Mouse (Mus musculus): Measurements from ENCODE around the gene Sema7a. TPM values are rescaled to one million over a fixed set of nuclear protein-coding genes. Genes with fewer than 3 reads are reported as not detected.
A peak's percentile ranks its signal among the peaks of the same experiment; 100 is the strongest.

The Sema7a gene
- total and polyA plus RNA-seq, 2 experiments: 0.09 to 0.53 TPM

DNA sequence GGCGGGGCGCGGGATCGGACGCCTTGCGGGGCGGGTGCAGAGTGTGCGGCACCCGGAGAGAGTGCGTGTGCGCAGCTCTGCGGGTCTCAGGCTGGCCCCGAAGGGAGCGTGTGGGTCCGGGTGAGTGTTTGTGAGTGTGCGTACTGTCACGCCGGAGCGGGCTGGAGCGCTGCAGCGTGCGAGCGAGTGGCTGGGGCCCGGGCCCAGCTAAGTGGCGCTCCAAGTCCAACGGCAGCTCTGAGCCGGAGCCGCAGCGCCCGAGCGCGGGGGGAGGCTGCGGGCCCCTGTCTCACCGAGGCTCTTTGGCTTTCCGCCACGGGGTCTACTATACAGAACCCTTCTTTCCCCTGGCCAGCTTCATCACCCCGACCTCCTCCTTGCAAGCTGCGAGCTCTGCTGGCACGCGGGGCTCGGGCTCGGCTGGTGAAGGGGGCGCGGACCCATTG lies 460 bp downstream of the Sema7a start:
- Histone ChIP-seq H3K36me3 (ENCODE audit: control insufficient read depth, insufficient read depth, low read length) (no peaks in the 10 kb centered on the region), H3K4me3 (ENCODE audit: insufficient read depth, low read depth, low read length) (peak overlapping the region; percentile 65), H3K9ac (ENCODE audit: low read depth, low read length) (peak overlapping the region; percentile 60), H3K4me1 (ENCODE audit: control insufficient read depth, insufficient read depth, low read length) (no peaks in the 10 kb centered on the region; the same call in 1 of the 2 replicates), H3K79me2 (ENCODE audit: control insufficient read depth, insufficient read depth, low read length) (no peaks in the 10 kb centered on the region), H3K27ac (replicated peaks; ENCODE audit: insufficient read depth, low read depth, low read length) (no peak overlapping the region), H3K27me3 (ENCODE audit: control insufficient read depth, insufficient read depth, low read length) (peaks cover 22% of the 10 kb centered on the region)
- DNase-seq (ENCODE audit: extremely low read depth, low read depth, low spot score): no peak
- 1% methylated on average over 44 of the region's 44 CpGs for WGBS
- no peak for TF ChIP-seq POLR2A (IDR thresholded peaks at IDR 0.05; ENCODE audit: extremely low read depth, insufficient read depth, low read length)
- no peak for TF ChIP-seq CTCF (IDR thresholded peaks at IDR 0.05; ENCODE audit: low read depth, low read length)

DNA sequence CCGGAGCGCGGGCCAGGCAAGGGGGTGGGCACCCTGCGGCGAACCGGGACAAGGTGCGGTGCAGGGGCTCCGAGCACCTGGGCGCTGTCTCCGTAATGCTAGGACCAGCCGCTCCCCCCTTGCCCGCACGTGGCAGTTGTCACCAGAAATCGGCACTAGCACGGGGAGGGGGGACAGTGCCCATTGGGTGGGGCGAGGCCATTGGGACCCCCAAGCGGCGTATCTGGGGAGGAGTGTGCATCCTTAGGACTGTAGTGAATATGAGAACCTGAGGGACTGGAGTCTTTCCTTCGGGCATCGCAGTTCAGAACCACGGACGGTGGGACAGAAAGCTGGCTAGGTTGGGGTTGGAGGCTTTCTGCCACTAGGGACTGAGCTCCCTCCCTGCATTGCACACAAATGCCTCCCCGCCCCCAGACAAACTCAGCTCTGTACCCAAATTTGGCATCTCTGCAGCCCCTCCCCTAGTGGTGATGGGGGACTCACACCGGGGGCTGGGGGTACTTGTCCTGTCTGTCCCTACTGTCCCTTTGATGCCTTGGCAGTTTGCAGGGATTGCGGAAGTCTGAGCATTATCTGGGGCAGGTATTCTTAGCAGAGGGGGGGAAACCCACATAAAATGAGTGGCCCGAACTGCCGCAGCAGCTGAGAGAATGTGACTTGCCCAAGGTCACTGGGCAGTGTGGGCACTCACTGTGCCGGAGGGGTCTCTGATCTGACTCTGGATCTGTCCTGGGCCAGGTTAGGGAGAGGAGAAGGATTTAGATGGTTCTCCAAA lies 1.1 kb downstream of the Sema7a start:
- Histone ChIP-seq H3K4me1 (ENCODE audit: control insufficient read depth, insufficient read depth, low read length) (no peaks in the 10 kb centered on the region; the same call in 1 of the 2 replicates), H3K4me3 (ENCODE audit: insufficient read depth, low read depth, low read length) (peak overlapping the region; percentile 10; the same call in 1 of the 2 replicates), H3K79me2 (ENCODE audit: control insufficient read depth, insufficient read depth, low read length) (no peaks in the 10 kb centered on the region), H3K27me3 (ENCODE audit: control insufficient read depth, insufficient read depth, low read length) (peaks cover 22% of the 10 kb centered on the region), H3K9ac (ENCODE audit: low read depth, low read length) (no peak overlapping the region; the same call in 1 of the 2 replicates), H3K36me3 (ENCODE audit: control insufficient read depth, insufficient read depth, low read length) (no peaks in the 10 kb centered on the region), H3K27ac (replicated peaks; ENCODE audit: insufficient read depth, low read depth, low read length) (no peak overlapping the region)
- no peak for DNase-seq (ENCODE audit: extremely low read depth, low read depth, low spot score)
- 6% methylated on average over 28 of the region's 28 CpGs for WGBS
- TF ChIP-seq CTCF (IDR thresholded peaks at IDR 0.05; ENCODE audit: low read depth, low read length): no peak
- TF ChIP-seq POLR2A (IDR thresholded peaks at IDR 0.05; ENCODE audit: extremely low read depth, insufficient read depth, low read length): no peak

DNA sequence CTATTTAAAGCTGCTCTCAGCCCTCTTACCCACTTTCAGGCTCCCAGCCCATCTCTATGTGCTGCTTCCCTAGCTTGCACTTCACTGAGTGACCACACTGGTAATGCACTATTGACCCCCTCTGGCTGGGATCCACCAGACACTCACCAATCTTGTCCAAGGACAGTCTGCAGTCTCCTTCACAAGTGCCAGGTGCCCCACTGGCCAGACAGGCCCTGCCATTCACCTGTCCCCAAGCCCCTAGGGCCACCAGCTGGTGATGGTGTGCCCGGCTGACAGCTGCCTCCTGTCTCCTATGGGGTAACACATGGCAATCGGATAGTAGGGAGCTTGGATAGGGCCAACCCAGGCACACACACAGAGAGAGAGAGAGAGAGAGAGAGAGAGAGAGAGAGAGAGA lies 2.1 kb downstream of the Sema7a start:
- 76% methylated on average over 2 of the region's 2 CpGs for WGBS
- peaks cover 22% of the 10 kb centered on the region for H3K27me3 ChIP-seq (ENCODE audit: control insufficient read depth, insufficient read depth, low read length)
- H3K27ac ChIP-seq (replicated peaks; ENCODE audit: insufficient read depth, low read depth, low read length): no peak overlapping the region
- H3K4me3 ChIP-seq (ENCODE audit: insufficient read depth, low read depth, low read length): no peak overlapping the region
- TF ChIP-seq POLR2A (IDR thresholded peaks at IDR 0.05; ENCODE audit: extremely low read depth, insufficient read depth, low read length): no peak
- no peak for TF ChIP-seq CTCF (IDR thresholded peaks at IDR 0.05; ENCODE audit: low read depth, low read length)
- no peak overlapping the region for H3K9ac ChIP-seq (ENCODE audit: low read depth, low read length)
- no peak for DNase-seq (ENCODE audit: extremely low read depth, low read depth, low spot score)
- no peaks in the 10 kb centered on the region for H3K36me3 ChIP-seq (ENCODE audit: control insufficient read depth, insufficient read depth, low read length)
- H3K4me1 ChIP-seq (ENCODE audit: control insufficient read depth, insufficient read depth, low read length): no peaks in the 10 kb centered on the region; the same call in 1 of the 2 replicates
- H3K79me2 ChIP-seq (ENCODE audit: control insufficient read depth, insufficient read depth, low read length): no peaks in the 10 kb centered on the region

DNA sequence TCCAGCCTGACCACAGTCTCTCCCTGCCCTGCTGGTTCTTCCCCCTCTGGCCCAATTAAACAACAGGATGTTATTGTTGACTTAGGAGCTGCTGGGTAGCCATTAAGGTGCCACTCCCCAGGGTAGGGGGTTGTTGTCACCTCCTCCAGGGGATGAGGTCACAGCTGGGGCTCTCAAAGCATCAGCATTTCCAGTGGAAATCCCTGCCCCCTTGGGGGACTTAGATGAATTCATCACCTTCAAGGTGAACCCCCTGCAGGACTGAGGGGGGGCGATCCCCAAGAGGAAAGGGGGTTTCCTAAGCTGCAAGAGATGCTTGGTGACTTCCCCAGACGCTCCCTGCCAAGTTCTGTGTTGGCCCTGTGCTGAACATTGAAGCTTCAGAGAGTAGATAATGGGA lies 3.2 kb downstream of the Sema7a start:
- TF ChIP-seq POLR2A (IDR thresholded peaks at IDR 0.05; ENCODE audit: extremely low read depth, insufficient read depth, low read length) (no peak), CTCF (IDR thresholded peaks at IDR 0.05; ENCODE audit: low read depth, low read length) (no peak)
- no peak for DNase-seq (ENCODE audit: extremely low read depth, low read depth, low spot score)
- Histone ChIP-seq H3K79me2 (ENCODE audit: control insufficient read depth, insufficient read depth, low read length) (no peaks in the 10 kb centered on the region), H3K27ac (replicated peaks; ENCODE audit: insufficient read depth, low read depth, low read length) (no peak overlapping the region), H3K4me3 (ENCODE audit: insufficient read depth, low read depth, low read length) (no peak overlapping the region), H3K27me3 (ENCODE audit: control insufficient read depth, insufficient read depth, low read length) (peaks cover 22% of the 10 kb centered on the region), H3K36me3 (ENCODE audit: control insufficient read depth, insufficient read depth, low read length) (no peaks in the 10 kb centered on the region), H3K9ac (ENCODE audit: low read depth, low read length) (no peak overlapping the region), H3K4me1 (ENCODE audit: control insufficient read depth, insufficient read depth, low read length) (no peaks in the 10 kb centered on the region; the same call in 1 of the 2 replicates)
- 36% methylated on average over 2 of the region's 2 CpGs for WGBS

DNA sequence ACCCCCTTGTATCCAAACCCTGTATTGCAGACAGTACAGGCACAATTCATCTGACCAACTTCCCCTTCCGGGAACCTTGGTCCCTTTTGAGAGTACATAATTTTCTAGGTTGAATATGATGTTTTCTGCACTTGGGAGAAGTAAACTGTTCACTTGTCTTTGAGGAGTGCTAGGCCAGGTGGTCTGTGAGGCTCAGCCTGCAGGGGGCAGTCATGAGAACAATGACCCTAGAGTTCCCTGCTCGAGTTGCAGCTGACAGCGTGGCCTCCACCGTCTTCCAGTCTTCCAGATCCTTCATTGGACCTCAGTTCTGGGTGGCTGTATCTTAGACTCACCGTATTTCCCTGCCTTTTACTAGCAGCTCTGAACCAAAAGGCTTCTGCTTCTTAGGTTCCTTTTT lies 4.7 kb downstream of the Sema7a start:
- Histone ChIP-seq H3K4me3 (ENCODE audit: insufficient read depth, low read depth, low read length) (no peak overlapping the region), H3K36me3 (ENCODE audit: control insufficient read depth, insufficient read depth, low read length) (no peaks in the 10 kb centered on the region), H3K79me2 (ENCODE audit: control insufficient read depth, insufficient read depth, low read length) (no peaks in the 10 kb centered on the region), H3K4me1 (ENCODE audit: control insufficient read depth, insufficient read depth, low read length) (no peaks in the 10 kb centered on the region; the same call in 1 of the 2 replicates), H3K9ac (ENCODE audit: low read depth, low read length) (no peak overlapping the region), H3K27me3 (ENCODE audit: control insufficient read depth, insufficient read depth, low read length) (peaks cover 22% of the 10 kb centered on the region), H3K27ac (replicated peaks; ENCODE audit: insufficient read depth, low read depth, low read length) (no peak overlapping the region)
- DNase-seq (ENCODE audit: extremely low read depth, low read depth, low spot score): peak; percentile 16
- TF ChIP-seq CTCF (IDR thresholded peaks at IDR 0.05; ENCODE audit: low read depth, low read length) (peak; percentile 82), POLR2A (IDR thresholded peaks at IDR 0.05; ENCODE audit: extremely low read depth, insufficient read depth, low read length) (no peak)
- 20% methylated on average over 5 of the region's 5 CpGs for WGBS

Data from liver, adult 2 months (tissue).